Mouse (Mus musculus): ENCODE measurements at regions not wholly inside any gene's neighbourhood (a gene's known extent, or its start where the extent isn't known, plus 50 kb on each side); places are given as distances from the start of the nearest gene placed in this dataset.

DNA sequence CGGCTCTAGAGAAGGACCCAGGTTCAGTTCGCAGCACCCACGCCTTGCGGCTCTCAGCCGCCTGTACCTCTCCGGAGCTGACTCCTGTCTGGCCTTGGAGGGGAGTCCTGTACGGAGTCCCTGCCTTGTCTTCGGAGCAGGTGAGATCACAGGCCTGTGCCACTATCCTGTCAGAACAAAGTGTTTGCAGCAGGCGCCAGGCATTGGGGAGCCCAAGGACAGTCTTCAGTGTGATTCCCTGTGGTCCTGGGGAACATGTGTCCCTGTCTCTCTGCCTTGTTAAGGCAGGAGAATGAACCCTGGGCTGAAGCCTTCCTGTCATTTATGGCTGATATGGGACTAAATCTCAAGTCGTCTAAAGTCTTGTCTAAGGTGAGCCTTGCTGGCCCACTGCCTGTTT, 176.5 kb downstream of the Vrk1 start:
- no peak for DNase-seq (ENCODE audit: low read depth, low spot score)

DNA sequence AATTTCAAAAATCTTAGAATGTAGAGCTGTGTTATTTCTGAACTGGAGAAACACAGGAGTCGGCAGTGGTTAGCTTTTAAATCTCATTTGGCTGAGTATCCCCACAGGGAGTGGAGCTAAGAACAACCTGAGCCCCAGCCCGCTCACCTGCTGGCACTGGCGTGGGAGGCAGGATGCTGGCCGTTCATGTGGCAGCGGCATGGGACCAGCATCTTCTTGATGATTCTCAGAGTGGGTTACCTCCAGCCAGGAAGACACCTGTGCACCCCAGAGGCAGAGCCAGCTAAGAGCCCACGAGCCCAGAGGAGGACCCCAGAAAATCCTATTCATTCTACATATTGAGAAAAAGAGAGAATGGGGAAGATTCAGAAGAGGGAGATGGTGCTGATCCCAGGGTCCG, 181.7 kb downstream of the Vrk1 start:
- DNase-seq (ENCODE audit: low read depth, low spot score): no peak

DNA sequence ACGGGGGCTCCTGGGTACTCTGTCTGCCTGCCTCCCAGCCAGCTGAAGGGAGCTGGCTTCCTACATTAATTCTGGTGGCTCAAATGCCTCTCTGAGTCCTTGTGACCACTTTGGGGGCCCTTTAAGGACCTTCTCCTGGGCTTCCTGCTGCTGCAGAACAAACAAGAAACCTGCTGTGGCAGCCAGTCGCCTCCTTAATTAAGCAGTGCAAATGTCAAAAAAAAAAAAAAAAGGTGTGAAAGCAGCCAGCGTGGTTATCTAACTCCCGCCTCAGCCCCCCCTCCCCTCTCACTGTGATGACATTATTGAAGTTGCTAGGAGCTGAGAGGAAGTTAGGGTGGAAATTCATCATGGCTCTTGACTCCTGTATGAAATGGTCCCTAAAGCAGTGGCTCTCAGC, 189.3 kb downstream of the Vrk1 start:
- no peak for DNase-seq (ENCODE audit: low read depth, low spot score)

DNA sequence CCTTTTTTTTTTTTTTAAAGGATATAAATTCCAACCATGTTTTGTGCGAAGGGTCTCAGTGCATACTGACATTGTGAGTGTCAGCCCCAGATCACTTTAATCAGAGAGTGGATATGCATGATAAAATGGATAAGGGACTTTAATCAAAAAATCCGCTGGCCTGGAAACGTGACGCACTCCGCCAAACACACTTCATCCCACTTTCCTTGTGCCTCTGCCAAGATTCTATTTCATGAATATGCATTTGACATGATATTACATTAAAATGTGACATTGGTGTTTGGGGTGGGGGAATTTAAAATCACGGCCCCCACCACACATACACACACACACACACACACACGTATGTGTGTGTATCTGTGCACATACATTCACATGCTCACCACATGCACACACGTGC, 193.5 kb downstream of the Vrk1 start:
- no peak for DNase-seq (ENCODE audit: low read depth, low spot score)

DNA sequence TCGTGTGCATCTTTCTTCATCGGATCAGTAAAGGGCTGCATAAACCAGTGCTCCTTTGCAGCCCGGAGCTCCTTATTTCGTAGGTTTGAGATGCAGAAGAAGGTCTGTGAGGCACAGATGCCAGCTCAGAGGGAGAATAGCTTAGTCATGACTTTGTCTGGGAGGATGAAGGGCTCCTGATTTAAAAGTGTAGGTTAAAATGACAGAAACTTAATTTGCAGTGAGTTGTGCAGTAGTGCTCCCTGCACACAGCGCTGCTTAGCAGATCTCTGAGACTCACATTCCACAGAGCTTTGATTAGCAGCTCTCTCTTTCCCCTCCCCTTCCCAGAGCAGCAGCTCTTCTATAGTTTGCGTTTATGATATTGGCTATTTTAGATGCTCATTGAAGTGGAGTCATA, 200.9 kb downstream of the Vrk1 start:
- DNase-seq (ENCODE audit: low read depth, low spot score): no peak

DNA sequence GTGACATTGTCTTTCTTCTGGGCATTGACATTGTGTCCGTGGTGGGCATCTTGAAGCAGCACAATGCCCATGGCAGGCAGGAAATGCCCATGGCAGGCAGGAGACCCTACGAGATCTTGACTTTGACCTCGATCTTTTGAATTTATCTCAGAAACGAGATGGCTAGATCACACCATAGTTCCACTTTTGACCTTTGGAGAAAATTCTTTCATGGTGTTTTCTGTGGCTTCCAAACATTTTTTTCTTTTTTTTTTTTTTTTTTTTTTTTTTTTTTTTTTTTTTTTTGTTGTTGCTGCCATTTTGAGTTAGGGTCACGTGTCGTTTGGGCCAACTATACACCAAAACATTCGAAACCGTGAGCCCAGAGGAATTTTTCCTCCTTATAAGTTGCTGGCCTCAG, 201.5 kb downstream of the Vrk1 start:
- DNase-seq (ENCODE audit: low read depth, low spot score): no peak

DNA sequence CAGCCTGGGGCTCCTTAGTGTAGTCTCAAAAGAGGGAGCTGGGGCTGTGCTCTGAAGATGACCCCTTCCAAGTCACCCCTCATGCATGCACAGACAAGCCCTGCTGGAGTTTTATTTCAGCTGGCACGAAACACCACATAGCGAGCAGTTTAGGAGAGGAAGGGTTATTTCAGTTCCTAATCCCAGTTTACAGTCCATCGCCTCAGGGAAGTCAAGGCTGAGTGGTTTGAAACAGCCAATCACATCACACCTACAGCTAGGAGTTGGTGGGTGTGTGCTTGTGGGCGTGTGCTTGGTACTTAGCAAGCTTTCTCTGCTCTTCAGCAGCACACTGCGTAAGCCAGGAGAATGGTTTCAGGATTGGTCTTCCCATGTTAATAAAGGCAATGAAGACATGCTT, 202.4 kb downstream of the Vrk1 start:
- no peak for DNase-seq (ENCODE audit: low read depth, low spot score)

DNA sequence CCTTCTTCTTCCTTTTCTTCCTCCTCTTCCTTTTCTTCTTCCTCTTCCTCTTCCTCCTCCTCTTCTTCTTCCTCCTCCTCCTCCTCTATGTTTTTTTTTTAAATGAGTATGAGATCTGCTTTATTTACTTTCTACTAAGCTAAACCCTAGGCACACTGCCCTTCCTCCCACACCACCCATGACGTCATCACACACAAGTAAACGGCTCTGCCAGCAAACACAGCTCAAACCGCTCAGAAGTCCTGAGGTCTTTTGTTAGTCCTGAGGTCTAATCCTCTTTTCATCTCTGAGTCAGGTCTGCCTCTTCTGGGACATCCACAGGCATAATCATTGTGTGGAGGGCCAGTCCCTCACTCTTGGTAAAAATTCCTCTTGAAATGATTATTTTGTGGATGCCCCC, 210.0 kb downstream of the Vrk1 start:
- DNase-seq (ENCODE audit: low read depth, low spot score): no peak

DNA sequence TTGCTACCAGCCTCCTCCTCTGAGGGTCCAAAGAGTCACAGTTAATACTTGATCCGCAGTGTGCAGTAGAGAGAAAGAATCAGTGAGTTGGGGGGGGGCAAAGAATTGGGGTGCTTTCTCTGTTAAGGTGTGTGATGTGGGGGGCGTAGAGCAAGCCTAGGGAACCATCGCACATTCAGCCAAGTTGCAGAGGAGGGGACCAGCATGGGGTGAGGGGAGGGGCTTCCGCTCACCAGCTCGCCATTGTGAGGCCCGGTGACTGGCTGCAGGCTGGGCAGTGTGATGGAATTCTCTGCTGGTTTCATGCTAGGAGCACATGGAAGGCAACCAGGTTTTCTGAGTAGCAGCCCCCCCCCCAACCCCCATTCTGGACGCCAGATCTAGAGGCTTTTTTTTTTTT, 216.2 kb downstream of the Vrk1 start:
- no peak for DNase-seq (ENCODE audit: low read depth, low spot score)

DNA sequence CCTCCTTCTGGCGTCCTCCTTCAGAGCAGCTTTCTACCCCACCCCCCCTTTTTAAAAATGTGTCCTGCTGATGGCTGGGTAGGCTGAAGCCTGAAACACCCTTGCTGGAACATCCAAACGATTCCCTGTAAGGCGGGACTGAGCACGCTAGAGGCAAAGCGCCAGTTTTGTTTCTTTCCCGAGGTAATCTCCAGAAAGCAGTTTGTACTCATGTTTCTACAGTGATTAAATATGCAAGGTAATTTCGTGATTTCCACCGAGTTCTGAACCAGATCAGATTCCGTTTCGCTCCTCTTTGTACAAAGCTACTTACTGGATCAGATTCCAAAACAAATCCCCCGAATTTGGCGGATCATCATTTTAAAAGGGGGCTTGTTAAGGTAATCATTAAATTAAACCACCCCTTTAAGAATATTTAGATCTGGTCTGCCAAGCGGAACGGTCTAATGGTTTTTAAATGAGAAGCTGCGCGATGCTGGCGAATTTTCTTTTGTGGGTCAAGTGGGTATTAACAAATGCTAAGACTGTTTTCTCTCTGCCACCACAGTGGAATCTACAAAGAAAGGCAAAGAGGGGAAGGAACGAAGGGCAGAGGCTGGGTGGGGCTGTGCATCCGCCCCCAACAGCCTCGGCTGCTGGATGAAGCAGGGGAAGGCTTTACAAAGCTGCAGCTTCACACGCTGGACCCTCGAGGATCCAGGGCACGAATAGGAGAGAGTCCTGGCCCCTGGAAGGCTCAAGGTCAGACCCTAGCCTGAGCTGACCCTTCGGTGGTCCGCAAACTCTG, 216.9 kb downstream of the Vrk1 start:
- DNase-seq (ENCODE audit: low read depth, low spot score): no peak

DNA sequence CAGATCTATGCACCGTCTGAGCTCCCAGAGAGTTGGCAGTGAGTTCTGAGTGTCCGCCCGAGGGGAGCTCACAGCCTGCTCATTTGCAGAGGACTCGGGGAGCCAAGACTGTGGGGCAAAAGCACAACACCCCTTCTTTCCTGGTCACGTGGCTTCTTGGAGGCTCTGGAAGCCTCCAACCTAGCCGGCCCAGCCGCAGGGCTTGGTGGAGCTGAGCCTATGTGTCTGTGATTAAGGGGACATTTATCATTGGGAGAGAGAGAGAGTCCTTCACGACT, 217.5 kb downstream of the Vrk1 start:
- no peak for DNase-seq (ENCODE audit: low read depth, low spot score)

DNA sequence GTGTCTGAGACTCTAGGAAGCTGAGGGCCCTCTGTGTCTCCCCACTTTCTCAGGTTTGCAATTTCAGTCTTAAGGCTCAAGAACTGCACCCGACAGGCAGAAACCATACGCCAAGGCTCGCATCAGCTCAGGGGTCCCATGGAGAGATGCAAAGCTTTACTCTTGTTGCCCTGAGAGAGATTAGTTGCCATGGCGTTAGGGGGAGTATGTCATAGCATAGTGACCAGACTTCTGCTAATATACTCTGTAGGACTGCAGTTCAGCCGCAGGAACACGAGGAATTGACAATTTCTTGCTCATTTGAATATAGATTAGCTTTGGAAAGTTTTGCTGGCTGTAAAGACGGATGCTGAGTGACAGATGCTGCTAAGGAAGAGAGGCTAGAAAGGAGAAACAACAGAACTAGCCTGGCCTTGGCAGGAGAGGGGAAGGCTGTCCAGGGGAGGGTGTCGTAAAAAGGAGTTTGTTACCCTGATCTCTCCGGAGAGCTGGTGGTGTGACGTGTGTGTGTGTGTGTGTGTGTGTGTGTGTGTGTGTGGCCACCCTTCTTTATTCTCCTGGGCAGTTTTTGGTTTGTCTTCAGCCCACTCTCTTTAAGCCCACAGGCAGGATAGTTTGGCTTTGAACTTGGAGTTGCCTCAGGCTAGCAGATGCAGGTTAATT, 235.3 kb downstream of the Vrk1 start:
- no peak for DNase-seq (ENCODE audit: low read depth, low spot score)

DNA sequence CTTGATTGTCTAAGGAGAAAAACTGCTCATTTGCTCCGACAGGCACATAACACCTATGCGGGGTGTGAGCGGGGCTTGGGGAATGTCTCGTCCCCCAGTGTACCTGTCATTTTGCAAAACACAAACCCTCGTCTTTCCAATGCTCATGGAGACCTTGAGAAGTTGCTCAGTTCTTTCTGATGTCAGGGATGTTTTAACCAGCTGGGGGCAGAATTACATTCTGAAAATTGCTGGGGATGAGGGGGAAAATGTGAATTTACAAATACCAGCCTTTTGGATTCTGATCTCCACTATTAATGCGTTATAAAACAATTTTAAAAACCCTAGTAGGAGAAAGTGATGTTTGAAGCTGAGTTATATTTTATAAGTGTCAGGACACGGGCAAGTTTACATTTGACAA, 263.6 kb downstream of the Vrk1 start:
- no peak for DNase-seq (ENCODE audit: low read depth, low spot score)

DNA sequence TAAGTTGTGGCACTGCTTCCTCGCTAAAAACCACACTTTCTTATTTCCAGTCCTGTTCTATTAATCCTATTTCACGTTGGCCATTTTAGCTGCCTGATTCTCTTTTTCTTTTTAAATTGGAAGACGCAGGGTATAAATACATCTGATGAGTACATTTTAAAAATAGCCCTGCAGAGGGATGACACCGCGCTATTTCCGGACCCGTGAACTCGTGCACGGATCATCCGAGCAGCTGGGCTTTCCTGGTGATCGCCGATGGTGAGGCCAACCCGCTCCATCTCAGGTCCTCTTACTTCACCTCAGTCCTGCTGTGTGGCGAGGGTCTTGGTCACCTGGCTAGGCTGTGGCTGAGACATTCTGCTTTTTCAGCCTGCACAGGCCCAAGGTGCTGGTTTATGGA, 267.9 kb downstream of the Vrk1 start:
- no peak for DNase-seq (ENCODE audit: low read depth, low spot score)

DNA sequence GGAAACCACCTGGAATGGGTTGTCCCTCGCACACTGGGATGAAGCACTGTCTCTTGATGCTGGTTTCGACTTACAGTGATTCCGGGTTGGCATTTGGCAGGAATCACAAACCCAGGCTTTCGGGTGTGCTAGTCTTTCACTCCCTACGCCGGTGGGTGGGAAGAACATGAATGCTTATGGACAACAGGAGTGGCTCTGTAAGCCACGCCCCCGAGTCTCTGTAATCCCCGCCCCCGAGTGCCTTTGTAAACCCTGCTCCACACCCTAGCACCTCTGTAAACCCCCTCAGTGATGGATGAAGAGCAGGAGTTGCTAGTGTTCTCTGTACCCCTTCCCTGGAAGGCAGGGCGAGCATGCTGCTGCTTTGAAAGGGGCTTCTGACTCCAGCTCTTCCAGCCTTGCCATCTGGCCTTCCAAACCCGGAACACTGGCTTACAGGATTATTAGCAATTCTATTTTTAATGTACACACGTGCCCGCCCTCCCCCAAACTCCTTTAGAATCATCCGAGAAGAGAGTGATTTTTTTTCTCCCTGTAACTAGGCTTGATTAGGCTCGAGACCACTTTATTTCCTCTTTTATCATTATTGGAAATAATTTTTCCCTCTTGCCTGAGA, 272.6 kb downstream of the Vrk1 start:
- DNase-seq (ENCODE audit: low read depth, low spot score): no peak

DNA sequence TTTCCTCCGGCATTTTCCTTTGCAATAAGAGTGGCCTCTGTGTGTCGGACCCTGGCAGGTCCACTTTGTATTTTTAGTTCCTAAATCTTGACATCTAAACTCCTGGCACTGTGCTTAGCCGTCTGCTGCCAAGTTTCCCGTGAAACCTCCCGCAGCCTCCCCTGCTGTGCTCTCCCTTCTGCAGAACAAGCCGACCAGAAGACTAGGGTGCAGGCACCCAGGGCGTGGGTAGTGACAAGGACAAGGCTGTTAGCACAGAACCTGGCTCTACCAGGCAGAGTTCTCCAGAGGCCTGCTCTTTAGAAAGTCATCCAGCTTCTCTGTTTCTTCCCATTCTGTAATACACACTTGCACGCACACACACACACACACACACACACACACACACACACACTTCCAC, 274.8 kb downstream of the Vrk1 start:
- DNase-seq (ENCODE audit: low read depth, low spot score): no peak

DNA sequence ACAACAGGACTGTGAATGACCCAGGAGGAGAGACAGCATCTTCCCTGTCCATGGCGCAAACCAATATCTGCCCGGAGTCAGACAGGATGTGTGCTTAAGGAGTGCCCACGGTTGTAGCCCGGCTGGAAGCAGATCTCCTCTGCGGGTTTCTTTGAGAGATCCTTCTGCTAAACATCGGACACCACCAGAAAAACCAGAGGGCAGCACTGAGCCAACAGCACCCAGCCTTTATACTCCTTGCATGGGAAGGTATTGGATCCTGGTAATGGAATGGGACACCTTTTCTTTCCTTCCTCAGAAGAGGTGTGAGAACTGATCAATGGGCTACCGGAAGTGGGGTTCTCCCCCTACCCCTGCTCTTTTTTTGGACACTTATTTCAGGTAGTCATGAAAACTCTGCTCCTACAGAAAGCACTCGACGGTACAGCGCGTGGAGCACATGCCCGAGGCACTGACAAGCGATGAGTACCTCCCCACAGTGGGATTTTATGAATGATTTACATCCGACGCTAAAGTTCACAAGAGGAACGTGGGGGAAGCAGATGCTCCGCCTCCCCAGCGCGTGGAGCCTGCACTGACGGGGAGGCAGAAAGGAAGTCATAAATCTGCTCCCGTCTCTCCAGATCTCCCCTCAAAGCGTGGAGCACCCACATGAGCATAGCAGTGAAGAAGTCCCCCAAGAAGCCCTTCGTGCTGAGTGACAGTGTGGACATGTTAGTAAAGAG, 278.9 kb downstream of the Vrk1 start:
- no peak for DNase-seq (ENCODE audit: low read depth, low spot score)

DNA sequence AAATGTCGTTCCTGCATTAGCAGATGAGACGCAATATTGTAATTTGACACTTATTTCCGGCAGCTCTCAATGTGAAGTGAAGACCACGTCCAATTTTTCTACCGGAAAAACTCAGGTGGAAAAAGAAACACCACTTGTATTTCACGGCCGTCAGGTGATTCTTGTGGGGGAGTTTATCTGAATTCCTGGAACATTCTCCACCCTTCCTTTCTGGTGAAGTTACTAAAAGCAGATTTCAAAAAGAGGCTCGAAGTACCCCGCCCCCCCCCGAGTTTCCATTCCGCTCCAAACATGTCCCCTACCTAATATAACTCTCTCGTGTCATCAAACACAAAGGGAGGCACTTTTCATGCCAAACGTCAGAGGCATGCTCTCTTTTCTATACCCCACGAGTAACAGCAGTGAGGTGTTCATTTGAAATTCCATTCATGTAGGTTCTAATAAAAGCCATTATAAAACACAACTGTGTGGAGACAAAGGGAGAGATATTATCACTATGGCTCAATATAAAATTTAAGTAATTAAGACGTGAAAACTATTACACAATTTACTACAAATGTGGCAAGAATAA, 281.5 kb downstream of the Vrk1 start:
- DNase-seq (ENCODE audit: low read depth, low spot score): no peak

DNA sequence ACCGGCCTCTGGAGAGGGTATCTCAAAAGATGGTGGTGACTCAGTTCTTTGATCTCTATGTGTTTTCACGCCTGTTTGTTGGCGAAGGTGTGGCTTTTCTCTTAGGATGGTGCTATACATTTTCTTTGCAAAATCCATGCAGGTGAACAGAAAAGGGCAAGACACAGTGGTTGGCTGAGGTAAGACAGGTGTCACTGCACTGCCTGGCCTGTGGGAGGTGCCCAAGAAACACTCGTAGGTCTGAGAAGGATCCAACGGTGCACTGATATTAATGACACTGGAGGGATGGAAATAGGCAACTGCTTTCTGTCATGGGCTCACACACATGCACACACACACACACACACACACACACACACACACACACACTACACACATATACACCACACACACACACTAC, 283.1 kb downstream of the Vrk1 start:
- DNase-seq (ENCODE audit: low read depth, low spot score): no peak

DNA sequence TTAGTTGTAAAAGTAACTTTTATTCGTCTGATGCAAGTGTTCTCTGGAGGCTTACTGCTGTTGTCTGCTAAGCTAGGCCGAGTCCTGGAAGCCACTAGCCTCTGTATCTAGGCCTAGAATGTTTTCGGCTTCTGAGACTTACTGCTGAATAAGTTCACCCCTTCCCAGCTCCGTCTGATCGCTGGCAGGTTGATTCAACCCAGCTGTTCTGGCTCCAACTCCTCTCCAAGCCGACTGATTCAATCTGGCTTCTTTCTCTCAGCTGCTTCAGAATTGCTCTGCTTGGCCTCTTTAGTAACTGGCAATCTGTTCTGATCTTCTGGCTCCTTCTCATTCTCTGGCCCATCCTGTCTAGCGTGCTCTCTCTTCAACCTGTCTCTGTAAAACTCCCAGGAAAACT, 285.6 kb downstream of the Vrk1 start:
- DNase-seq (ENCODE audit: low read depth, low spot score): no peak

DNA sequence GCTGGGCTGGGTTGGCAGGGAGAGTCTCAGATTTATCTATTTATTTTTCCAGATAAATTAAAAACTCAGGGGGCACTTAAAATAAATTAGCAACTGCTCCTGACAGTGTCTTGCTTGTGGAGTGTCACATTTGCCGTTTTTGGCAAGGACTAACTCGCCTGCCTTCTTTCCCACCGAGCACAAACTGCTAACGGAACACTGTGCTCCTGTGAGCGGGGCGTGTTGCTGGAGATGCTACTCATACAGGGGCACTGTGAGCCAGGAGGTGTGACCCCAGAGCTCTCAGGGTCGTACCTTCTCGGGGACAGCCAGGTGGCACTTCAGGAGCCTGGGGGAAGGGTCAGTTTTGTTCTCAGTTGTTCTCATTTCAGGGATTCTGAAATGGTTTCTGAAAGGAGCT, 292.6 kb downstream of the Vrk1 start:
- DNase-seq (ENCODE audit: low read depth, low spot score): no peak

DNA sequence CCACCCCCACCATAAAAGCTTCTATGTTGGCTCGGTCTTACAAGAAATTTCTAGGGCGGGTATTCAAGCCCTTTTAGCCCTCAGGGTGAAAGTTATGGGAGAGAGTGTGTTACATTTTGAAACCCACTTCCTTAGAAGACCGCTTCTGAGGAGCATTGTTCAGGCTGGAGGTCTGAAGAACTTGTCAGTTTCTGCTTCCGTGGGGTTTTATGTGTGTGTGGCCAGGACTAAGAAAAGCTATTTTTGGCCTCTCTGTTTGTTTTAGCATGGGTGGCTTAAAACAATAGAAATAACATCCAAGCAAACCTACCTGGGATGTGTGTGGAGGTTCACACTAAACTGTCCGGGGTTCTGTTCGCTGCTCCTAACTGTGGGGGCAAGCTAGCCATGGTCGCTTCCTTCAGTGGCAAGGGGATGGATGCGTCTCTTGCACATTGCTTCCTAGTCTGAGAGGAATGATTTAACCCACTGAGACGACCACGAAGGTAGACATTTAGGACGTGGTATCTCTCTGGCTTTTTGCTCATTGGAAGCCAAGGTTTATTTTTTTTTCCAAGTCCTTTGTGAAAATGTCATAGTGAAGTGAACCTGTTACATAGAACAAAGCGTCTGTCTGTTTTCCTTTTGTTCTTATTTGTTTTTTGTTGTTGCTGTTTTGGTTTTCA, 298.4 kb downstream of the Vrk1 start:
- DNase-seq (ENCODE audit: low read depth, low spot score): no peak

All from forelimb bud, embryonic 11.5 days (tissue).